Mouse (Mus musculus) small intestine, adult 10 weeks (tissue): Measurements from ENCODE around the gene Nps. TPM values are rescaled to one million over a fixed set of nuclear protein-coding genes. Genes with fewer than 3 reads are reported as not detected.

ENCODE experiments used
- polyA plus RNA-seq: library from polyadenylated mRNA; stranded (reverse); fragments of 350-450 nt; fragmentation: Illumina TruSeq; extraction: RNeasy Lipid Tissue Mini Kit (QIAGEN cat#74804); gene quantifications from one replicate; pipeline ENCODE4 v1.2.3, GENCODE M21; 2014; ENCODE audit warnings: low replicate concordance

Gene Nps
- not detected for polyA plus RNA-seq

GRCm38 (mm10) chr7:135258053-135258753 lies at the start of gene Nps:
Gene Nps (plus strand): TSS chr7:135258703.

Other genes starting within 250 kb of the Nps start
- not detected for gene Foxi2, start 151.6 kb downstream of the Nps start, polyA plus RNA-seq